In genomic region chr1:54888449-54888848, GRCm38 (mm10) we compare ENCODE assay signal across 11 mouse cellular contexts. TPM values are rescaled to one million over a fixed set of nuclear protein-coding genes. Genes with fewer than 3 reads are reported as not detected.
A peak's percentile ranks its signal among the peaks of the same experiment; 100 is the strongest.
DNase-seq lines count a peak whose midpoint lies in the region; ATAC-seq and TF ChIP-seq lines count a peak whose summit lies in the region.
"Had no signal": no experiment of that assay in that cellular context is flagged by ENCODE, and none has a peak within 500 bp of the region (broad histone marks: within the 10 kb centered on the region; RNA-seq: fewer than 3 reads in every experiment).

No protein-coding gene starts in this region.

- H3K9ac ChIP-seq in kidney, embryonic 15.5 days = no peak overlapping the region
- H3K9ac ChIP-seq in forebrain, embryonic 12.5 days = no peak overlapping the region

- TF ChIP-seq CTCF in C2C12 (IDR thresholded peaks at IDR 0.05; ENCODE audit: control insufficient read depth, insufficient read depth, insufficient read length) = no peak
- no peak for TF ChIP-seq CTCF in bone marrow macrophage, adult 2 months (IDR thresholded peaks at IDR 0.05; ENCODE audit: low read depth, low read length)

- H3K4me1 ChIP-seq in kidney, embryonic 15.5 days = peaks cover 9% of the 10 kb centered on the region
- H3K4me1 ChIP-seq in bone marrow macrophage, adult 2 months (ENCODE audit: control insufficient read depth, insufficient read depth, low read length) = peaks cover 18% of the 10 kb centered on the region
- H3K4me1 ChIP-seq in forebrain, embryonic 12.5 days = peaks cover 2% of the 10 kb centered on the region; the same call in 1 of the 2 replicates

- H3K79me3 ChIP-seq in C2C12 (ENCODE audit: low read depth) = no peaks in the 10 kb centered on the region

- DNase-seq in kidney, postnatal 4 days = no peak
- no peak for DNase-seq in left cerebral cortex, adult 11 months (ENCODE audit: low spot score)
- DNase-seq in urinary bladder, adult 18-20 months (ENCODE audit: low spot score in 2 of 2) = no peak
- DNase-seq: kidney, postnatal 36 days; right cerebral cortex, postnatal 4 days; thymus, postnatal 36 days had no signal

- H3K9me3 ChIP-seq in kidney, embryonic 15.5 days (replicated peaks) = no peaks in the 10 kb centered on the region
- H3K9me3 ChIP-seq in forebrain, embryonic 12.5 days = no peaks in the 10 kb centered on the region

- H3K4me3 ChIP-seq in kidney, embryonic 15.5 days (replicated peaks) = no peak overlapping the region
- H3K4me3 ChIP-seq in C2C12 (ENCODE audit: insufficient read depth, poor library complexity, severe bottlenecking) = no peak overlapping the region
- H3K4me3 ChIP-seq in bone marrow macrophage, adult 2 months (ENCODE audit: insufficient read depth, low read length) = no peak overlapping the region
- no peak overlapping the region for H3K4me3 ChIP-seq in forebrain, embryonic 12.5 days (replicated peaks)

- H3K4me2 ChIP-seq in kidney, embryonic 15.5 days = no peak overlapping the region
- H3K4me2 ChIP-seq in forebrain, embryonic 12.5 days = no peak overlapping the region

- no peaks in the 10 kb centered on the region for H3K27me3 ChIP-seq in kidney, embryonic 15.5 days
- H3K27me3 ChIP-seq in C2C12 (ENCODE audit: control insufficient read depth, insufficient read depth, insufficient read length) = no peaks in the 10 kb centered on the region
- H3K27me3 ChIP-seq in forebrain, embryonic 12.5 days = no peaks in the 10 kb centered on the region

- no peak for ATAC-seq in kidney, embryonic 15.5 days (replicated peaks; ENCODE audit: low FRiP score)
- peak; percentile 96 for ATAC-seq in megakaryocyte progenitor cell, adult 5-6 weeks (replicated peaks; ENCODE audit: poor library complexity)
- ATAC-seq in forebrain, embryonic 12.5 days (ENCODE audit: low FRiP score) = no peak

- H3K27ac ChIP-seq in kidney, embryonic 15.5 days = 0 out of 2 replicates have a peak overlapping the region, but pooled peaks have one; percentile 37
- peak overlapping the region; percentile 63 for H3K27ac ChIP-seq in bone marrow macrophage, adult 2 months (ENCODE audit: insufficient read depth, low read depth, low read length)
- H3K27ac ChIP-seq in forebrain, embryonic 12.5 days = no peak overlapping the region

- H3ac ChIP-seq in C2C12 (ENCODE audit: control insufficient read depth, insufficient read length, low read depth) = no peak overlapping the region

- no peaks in the 10 kb centered on the region for H3K79me2 ChIP-seq in C2C12 (ENCODE audit: control insufficient read depth, insufficient read depth)

- TF ChIP-seq POLR2A in bone marrow macrophage, adult 2 months (IDR thresholded peaks at IDR 0.05; ENCODE audit: borderline replicate concordance, low read depth, low read length) = no peak

- 57% methylated on average over 5 of the region's 5 CpGs for WGBS in kidney, embryonic 15.5 days
- 72% methylated on average over 5 of the region's 5 CpGs for WGBS in forebrain, embryonic 12.5 days

- H3K36me3 ChIP-seq in kidney, embryonic 15.5 days = no peaks in the 10 kb centered on the region
- H3K36me3 ChIP-seq in C2C12 (ENCODE audit: control insufficient read depth, insufficient read depth) = no peaks in the 10 kb centered on the region
- no peaks in the 10 kb centered on the region for H3K36me3 ChIP-seq in forebrain, embryonic 12.5 days (replicated peaks)

TF ChIP-seq in C2C12, 6 proteins besides CTCF, POLR2A, EP300 and RAD21:
- TF ChIP-seq USF1 (IDR thresholded peaks at IDR 0.05; ENCODE audit: low read depth) = peak; percentile 8
- no peak for TF ChIP-seq MAX (IDR thresholded peaks at IDR 0.05)
- no peak for TF ChIP-seq MYOD1 (IDR thresholded peaks at IDR 0.05; ENCODE audit: control insufficient read depth, insufficient read length, low read depth)
- TF ChIP-seq MYOG (IDR thresholded peaks at IDR 0.05; ENCODE audit: control insufficient read depth, extremely low read depth, insufficient read length) = no peak
- TF ChIP-seq CEBPB (IDR thresholded peaks at IDR 0.05; ENCODE audit: low read depth) = no peak
- TF ChIP-seq FOSL1 (IDR thresholded peaks at IDR 0.05; ENCODE audit: insufficient read depth, low read length, poor library complexity, severe bottlenecking) = no peak

RNA-seq across cellular contexts. Expression of gene Ankrd44, which starts 37.7 kb away (rescaled TPM):
- 7.4 and 7.9 TPM in 2 replicates for polyA plus RNA-seq in kidney, embryonic 15.5 days (2015; fragmentation: Nextera tagmentation; extraction: Ambion mirVana)
- polyA plus RNA-seq in C2C12 (2012; fragmentation: generic; extraction: Trizol) = 2.2 TPM
- polyA plus RNA-seq in bone marrow macrophage, adult 2 months (2012; ENCODE audit: insufficient read depth, insufficient read length, missing spikeins) = 66.8 and 73.9 TPM in 2 replicates
- total RNA-seq in megakaryocyte progenitor cell, adult 5-6 weeks (2015) = 106 and 110 TPM in 2 replicates
- total RNA-seq in megakaryocyte progenitor cell, adult 5-6 weeks (2017) = 69.3 and 69.8 TPM in 2 replicates
- polyA plus RNA-seq in forebrain, embryonic 12.5 days (2016; fragmentation: Nextera tagmentation; extraction: Ambion mirVana) = 19.6 and 21.6 TPM in 2 replicates
